Mouse (Mus musculus) testis, adult 2 months (tissue): ENCODE data around the gene Znrf2. TPM values are rescaled to one million over a fixed set of nuclear protein-coding genes. Genes with fewer than 3 reads are reported as not detected.

Experiments
- H3K27ac ChIP-seq: fragments of 200-500 bp; 2 replicates; pipeline ENCODE4 v1.5.1; 2012; ENCODE audit warnings: low read depth, low read length; ENCODE audit not compliant: control insufficient read depth, insufficient read depth
- H3K27me3 ChIP-seq: fragments of 200-500 bp; 2 replicates; pipeline ENCODE4 v1.6.1; 2012; ENCODE audit warnings: mild to moderate bottlenecking, low read length, moderate library complexity; ENCODE audit not compliant: control insufficient read depth, insufficient read depth
- H3K36me3 ChIP-seq: fragments of 200-500 bp; 2 replicates; pipeline ENCODE4 v1.6.1; 2012; ENCODE audit warnings: mild to moderate bottlenecking, low read length; ENCODE audit not compliant: control insufficient read depth, insufficient read depth
- H3K4me1 ChIP-seq: fragments of 200-500 bp; 2 replicates; pipeline ENCODE4 v1.6.1; 2012; ENCODE audit warnings: low read length; ENCODE audit not compliant: control insufficient read depth, insufficient read depth
- H3K4me3 ChIP-seq: fragments of 200-500 bp; 2 replicates; pipeline ENCODE4 v1.5.1; 2012; ENCODE audit warnings: low read depth, mild to moderate bottlenecking, low read length, moderate library complexity, mixed read lengths; ENCODE audit not compliant: control insufficient read depth
- CTCF ChIP-seq: fragments of 200-500 bp; IDR thresholded peaks from 2 replicates; pipeline ENCODE4 v1.5.1; 2012; ENCODE audit warnings: low read depth, mild to moderate bottlenecking, inconsistent platforms, low read length, moderate library complexity; ENCODE audit not compliant: control insufficient read depth, insufficient read depth, insufficient replicate concordance
- POLR2A ChIP-seq: fragments of 200-500 bp; IDR thresholded peaks from 2 replicates; pipeline ENCODE4 v1.6.1; 2012; ENCODE audit warnings: low read depth, mild to moderate bottlenecking, inconsistent platforms, low read length, moderate library complexity; ENCODE audit not compliant: control insufficient read depth
- polyA plus RNA-seq: library from polyadenylated mRNA; depleted of rRNA; stranded (reverse); fragments of >200 nt; gene quantifications from 2 replicates; pipeline ENCODE4 v1.2.3, GENCODE M21; 2012

Znrf2 gene
- polyA plus RNA-seq, 1 experiment, result 17.6 TPM

GRCm38 (mm10) chr6:54931641-54932040, 114.9 kb downstream of the Znrf2 start:
- TF ChIP-seq CTCF (no peak), POLR2A (no peak)
- Histone ChIP-seq H3K36me3 (no peaks in the 10 kb centered on the region), H3K4me3 (no peak overlapping the region), H3K4me1 (peaks cover 8% of the 10 kb centered on the region), H3K27me3 (no peaks in the 10 kb centered on the region), H3K27ac (no peak overlapping the region)

GRCm38 (mm10) chr6:54932526-54932925, 115.8 kb downstream of the Znrf2 start:
- Histone ChIP-seq H3K4me3 (no peak overlapping the region), H3K36me3 (no peaks in the 10 kb centered on the region), H3K27ac (no peak overlapping the region), H3K4me1 (peaks cover 8% of the 10 kb centered on the region), H3K27me3 (no peaks in the 10 kb centered on the region)
- TF ChIP-seq CTCF, result no peak
- TF ChIP-seq POLR2A, result no peak

- no peak for TF ChIP-seq CTCF
- no peak for TF ChIP-seq POLR2A
- H3K27ac ChIP-seq, result no peak overlapping the region
- H3K4me3 ChIP-seq, result no peak overlapping the region
- H3K36me3 ChIP-seq, result no peaks in the 10 kb centered on the region
- H3K4me1 ChIP-seq, result peaks cover 8% of the 10 kb centered on the region
- H3K27me3 ChIP-seq, result no peaks in the 10 kb centered on the region
Measured at GRCm38 (mm10) chr6:54933216-54933615, 116.5 kb downstream of the Znrf2 start.

GRCm38 (mm10) chr6:54933866-54934265, 117.2 kb downstream of the Znrf2 start:
- TF ChIP-seq CTCF (no peak), POLR2A (no peak)

GRCm38 (mm10) chr6:54934313-54934712, 117.6 kb downstream of the Znrf2 start:
- peaks cover 8% of the 10 kb centered on the region for H3K4me1 ChIP-seq
- no peak overlapping the region for H3K27ac ChIP-seq
- H3K27me3 ChIP-seq, result no peaks in the 10 kb centered on the region
- TF ChIP-seq POLR2A (no peak), CTCF (no peak)
- no peaks in the 10 kb centered on the region for H3K36me3 ChIP-seq
- no peak overlapping the region for H3K4me3 ChIP-seq

More at GRCm38 (mm10) chr6:54933866-54934265, 117.2 kb downstream of the Znrf2 start:
- Histone ChIP-seq H3K27me3 (no peaks in the 10 kb centered on the region), H3K27ac (no peak overlapping the region), H3K36me3 (no peaks in the 10 kb centered on the region), H3K4me1 (peaks cover 8% of the 10 kb centered on the region), H3K4me3 (no peak overlapping the region)

- Histone ChIP-seq H3K36me3 (no peaks in the 10 kb centered on the region), H3K4me3 (no peak overlapping the region), H3K27me3 (no peaks in the 10 kb centered on the region), H3K4me1 (peaks cover 8% of the 10 kb centered on the region), H3K27ac (no peak overlapping the region)
- TF ChIP-seq POLR2A (no peak), CTCF (no peak)
Measured at GRCm38 (mm10) chr6:54934930-54935329, 118.2 kb downstream of the Znrf2 start.

- Histone ChIP-seq H3K27me3 (no peaks in the 10 kb centered on the region), H3K4me1 (peaks cover 8% of the 10 kb centered on the region), H3K36me3 (no peaks in the 10 kb centered on the region), H3K27ac (no peak overlapping the region), H3K4me3 (no peak overlapping the region)
- TF ChIP-seq POLR2A (no peak), CTCF (no peak)
Measured at GRCm38 (mm10) chr6:54936496-54936895, 119.8 kb downstream of the Znrf2 start.

GRCm38 (mm10) chr6:54939631-54940030, 122.9 kb downstream of the Znrf2 start:
- Histone ChIP-seq H3K27ac (no peak overlapping the region), H3K4me3 (no peak overlapping the region), H3K27me3 (no peaks in the 10 kb centered on the region), H3K36me3 (no peaks in the 10 kb centered on the region), H3K4me1 (peaks cover 10% of the 10 kb centered on the region)
- TF ChIP-seq POLR2A, result no peak
- TF ChIP-seq CTCF, result no peak
